Mouse (Mus musculus) bone marrow macrophage, adult 2 months (primary cell): Measurements from ENCODE around the gene Ago1.

Experiments
- CTCF ChIP-seq: IDR thresholded peaks from 2 replicates; pipeline ENCODE4 v1.5.1; 2012; ENCODE audit warnings: low read depth, mild to moderate bottlenecking, low read length, moderate library complexity
- POLR2A ChIP-seq: IDR thresholded peaks from 2 replicates; pipeline ENCODE4 v1.6.1; 2012; ENCODE audit warnings: mild to moderate bottlenecking, low read depth, low read length, borderline replicate concordance

GRCm38 (mm10) chr4:126509072-126509471 is 40.7 kb upstream of the Ago1 start:
- TF ChIP-seq CTCF (no peak), POLR2A (no peak)
